ENCODE assay signal across 8 mouse cellular contexts in genomic region chr8:119345683-119346075, GRCm38 (mm10). TPM values are rescaled to one million over a fixed set of nuclear protein-coding genes. Genes with fewer than 3 reads are reported as not detected.
A peak's percentile ranks its signal among the peaks of the same experiment; 100 is the strongest.
DNase-seq lines count a peak whose midpoint lies in the region; ATAC-seq and TF ChIP-seq lines count a peak whose summit lies in the region.
"Had no signal": no experiment of that assay in that cellular context is flagged by ENCODE, and none has a peak within 500 bp of the region (broad histone marks: within the 10 kb centered on the region; RNA-seq: fewer than 3 reads in every experiment).

No protein-coding gene starts in this region.

- H3K36me3 ChIP-seq in megakaryocyte, embryonic 14.5 days (replicated peaks; ENCODE audit: low read length), result peaks cover 47% of the 10 kb centered on the region
- peaks cover 4% of the 10 kb centered on the region for H3K36me3 ChIP-seq in embryonic facial prominence, embryonic 11.5 days (replicated peaks; ENCODE audit: control insufficient read depth, insufficient read depth, low read depth, low read length)
- peaks cover 31% of the 10 kb centered on the region for H3K36me3 ChIP-seq in intestine, postnatal 0 days (ENCODE audit: control insufficient read depth, insufficient read depth)
- peaks cover 32% of the 10 kb centered on the region for H3K36me3 ChIP-seq in stomach, embryonic 14.5 days (ENCODE audit: control insufficient read depth, insufficient read depth, low read length)

- peak overlapping the region; percentile 99 for H3K4me3 ChIP-seq in megakaryocyte, embryonic 14.5 days (replicated peaks)
- H3K4me3 ChIP-seq in embryonic facial prominence, embryonic 11.5 days (ENCODE audit: low read depth, low read length), result peak overlapping the region; percentile 97
- no peak overlapping the region for H3K4me3 ChIP-seq in intestine, postnatal 0 days (ENCODE audit: low read depth, low read length)
- H3K4me3 ChIP-seq in stomach, embryonic 14.5 days (ENCODE audit: low read depth, low read length), result 0 out of 2 replicates have a peak overlapping the region, but pooled peaks have one; percentile 98

- 84% methylated on average over 15 of the region's 15 CpGs for WGBS in embryonic facial prominence, embryonic 11.5 days
- 85% methylated on average over 15 of the region's 15 CpGs for WGBS in intestine, postnatal 0 days
- 86% methylated on average over 15 of the region's 15 CpGs for WGBS in stomach, embryonic 14.5 days

- ATAC-seq in megakaryocyte, adult 5-6 weeks (ENCODE audit: poor library complexity, severe bottlenecking), result no peak
- no peak for ATAC-seq in embryonic facial prominence, embryonic 11.5 days (replicated peaks; ENCODE audit: insufficient number of reproducible peaks, low FRiP score, low TSS enrichment, low read depth)
- no peak for ATAC-seq in intestine, postnatal 0 days
- ATAC-seq in stomach, embryonic 14.5 days (ENCODE audit: insufficient number of reproducible peaks, insufficient read depth, low FRiP score, low read depth), result no peak

- no peak overlapping the region for H3K4me2 ChIP-seq in embryonic facial prominence, embryonic 11.5 days (ENCODE audit: low read depth, low read length)
- peak overlapping the region; percentile 92 for H3K4me2 ChIP-seq in intestine, postnatal 0 days (replicated peaks; ENCODE audit: low read depth)
- H3K4me2 ChIP-seq in stomach, embryonic 14.5 days (replicated peaks; ENCODE audit: low read depth, low read length), result peak overlapping the region; percentile 63

- H3K4me1 ChIP-seq in megakaryocyte, embryonic 14.5 days, result peaks cover 16% of the 10 kb centered on the region
- H3K4me1 ChIP-seq in embryonic facial prominence, embryonic 11.5 days (ENCODE audit: control insufficient read depth, insufficient read depth, low read length), result peaks cover 3% of the 10 kb centered on the region; the same call in 1 of the 2 replicates
- no peaks in the 10 kb centered on the region; the same call in 1 of the 2 replicates for H3K4me1 ChIP-seq in intestine, postnatal 0 days (replicated peaks; ENCODE audit: control insufficient read depth, insufficient read depth, low read length)
- H3K4me1 ChIP-seq in stomach, embryonic 14.5 days (ENCODE audit: control insufficient read depth, insufficient read depth, low read length), result peaks cover 6% of the 10 kb centered on the region

- H3K9me3 ChIP-seq in megakaryocyte, embryonic 14.5 days, result peaks cover 13% of the 10 kb centered on the region
- peaks cover 3% of the 10 kb centered on the region; the same call in 1 of the 2 replicates for H3K9me3 ChIP-seq in embryonic facial prominence, embryonic 11.5 days (replicated peaks; ENCODE audit: control insufficient read depth, low read length)
- H3K9me3 ChIP-seq in intestine, postnatal 0 days (ENCODE audit: control insufficient read depth), result 0 out of 2 replicates have a peak, but pooled peaks cover 3% of the 10 kb centered on the region
- H3K9me3 ChIP-seq in stomach, embryonic 14.5 days (ENCODE audit: control insufficient read depth, low read depth, low read length), result no peaks in the 10 kb centered on the region; the same call in 1 of the 2 replicates

- no peak for DNase-seq in embryonic facial prominence, embryonic 11.5 days (ENCODE audit: low spot score)
- no peak for DNase-seq in embryo, embryonic 10 days (ENCODE audit: low spot score)
- no peak for DNase-seq in cerebellum, postnatal 4 days (ENCODE audit: low spot score in 2 of 2)
- DNase-seq: gastrocnemius, postnatal 36 days had no signal

- TF ChIP-seq CTCF in intestine, postnatal 0 days (IDR thresholded peaks at IDR 0.05; ENCODE audit: low read depth), result peak; percentile 38; the same call in 1 of the 2 replicates

- peaks cover 7% of the 10 kb centered on the region for H3K27me3 ChIP-seq in megakaryocyte, embryonic 14.5 days (replicated peaks)
- H3K27me3 ChIP-seq in embryonic facial prominence, embryonic 11.5 days (ENCODE audit: control insufficient read depth, insufficient read depth, low read length), result no peaks in the 10 kb centered on the region
- H3K27me3 ChIP-seq in intestine, postnatal 0 days (replicated peaks; ENCODE audit: control insufficient read depth, insufficient read depth, low read length), result no peaks in the 10 kb centered on the region
- no peaks in the 10 kb centered on the region for H3K27me3 ChIP-seq in stomach, embryonic 14.5 days (ENCODE audit: control insufficient read depth, insufficient read depth, low read length)

- no peak overlapping the region for H3K27ac ChIP-seq in embryonic facial prominence, embryonic 11.5 days (replicated peaks; ENCODE audit: low read depth, low read length)
- no peak overlapping the region for H3K27ac ChIP-seq in intestine, postnatal 0 days (ENCODE audit: low read depth, low read length)
- H3K27ac ChIP-seq in stomach, embryonic 14.5 days (ENCODE audit: low read length), result no peak overlapping the region

- H3K9ac ChIP-seq in embryonic facial prominence, embryonic 11.5 days (replicated peaks; ENCODE audit: low read length), result no peak overlapping the region
- H3K9ac ChIP-seq in intestine, postnatal 0 days (ENCODE audit: low read depth, low read length), result no peak overlapping the region
- H3K9ac ChIP-seq in stomach, embryonic 14.5 days (replicated peaks; ENCODE audit: low read depth, low read length), result no peak overlapping the region

RNA-seq across cellular contexts. Expression of gene Hsbp1, which starts 1.4 kb away (rescaled TPM):
- polyA plus RNA-seq in megakaryocyte, embryonic 14.5 days (2012; ENCODE audit: insufficient read depth, low replicate concordance), result 10.0 and 98.3 TPM in 2 replicates
- total RNA-seq in megakaryocyte, adult 5-6 weeks (2015), result 124 TPM in 2 replicates
- 72.7 and 79.8 TPM in 2 replicates for total RNA-seq in megakaryocyte, adult 5-6 weeks (2017)
- 311 and 315 TPM in 2 replicates for polyA plus RNA-seq in embryonic facial prominence, embryonic 11.5 days (2014; fragmentation: Nextera tagmentation; extraction: Ambion mirVana)
- polyA plus RNA-seq in intestine, postnatal 0 days (2015; fragmentation: Nextera tagmentation; extraction: Ambion mirVana), result 256 and 259 TPM in 2 replicates
- 333 and 341 TPM in 2 replicates for polyA plus RNA-seq in stomach, embryonic 14.5 days (2014; fragmentation: Nextera tagmentation; extraction: Ambion mirVana)

RNA-seq across cellular contexts. Expression of gene Mlycd, which starts 49.0 kb away (rescaled TPM):
- polyA plus RNA-seq in megakaryocyte, embryonic 14.5 days (2012; ENCODE audit: insufficient read depth, low replicate concordance), result 25.3 and 39.1 TPM in 2 replicates
- 5.4 and 6.5 TPM in 2 replicates for total RNA-seq in megakaryocyte, adult 5-6 weeks (2015)
- 5.7 and 7.5 TPM in 2 replicates for total RNA-seq in megakaryocyte, adult 5-6 weeks (2017)
- polyA plus RNA-seq in embryonic facial prominence, embryonic 11.5 days (2014; fragmentation: Nextera tagmentation; extraction: Ambion mirVana), result 9.8 and 10.4 TPM in 2 replicates
- polyA plus RNA-seq in intestine, postnatal 0 days (2015; fragmentation: Nextera tagmentation; extraction: Ambion mirVana), result 29.0 and 29.4 TPM in 2 replicates
- polyA plus RNA-seq in stomach, embryonic 14.5 days (2014; fragmentation: Nextera tagmentation; extraction: Ambion mirVana), result 16.7 and 18.7 TPM in 2 replicates
